Mouse (Mus musculus) midbrain, embryonic 16.5 days (tissue): ENCODE results near the gene Dntt. TPM values are rescaled to one million over a fixed set of nuclear protein-coding genes. Genes with fewer than 3 reads are reported as not detected.

ENCODE experiments used
- ATAC-seq: fragments of 200-750 bp; cut with Nextera tagmentation; 2 replicates; pipeline ENCODE4 v1.8.0; 2017; ENCODE audit warnings: moderate TSS enrichment
- H3K27ac ChIP-seq: fragments of 300-500 bp; sonication (generic); 2 replicates; pipeline ENCODE4 v1.5.1; 2014; ENCODE audit warnings: mild to moderate bottlenecking, low read length, mixed read lengths
- H3K27me3 ChIP-seq: fragments of 300-500 bp; sonication (generic); 2 replicates; pipeline ENCODE4 v1.6.1; 2014; ENCODE audit warnings: low read depth, low read length, mixed read lengths; ENCODE audit not compliant: control insufficient read depth, insufficient read depth
- H3K36me3 ChIP-seq: fragments of 300-500 bp; sonication (generic); 2 replicates; pipeline ENCODE4 v1.6.1; 2014; ENCODE audit warnings: mild to moderate bottlenecking, low read length, moderate library complexity, mixed read lengths; ENCODE audit not compliant: control insufficient read depth, insufficient read depth
- H3K4me1 ChIP-seq: fragments of 300-500 bp; sonication (generic); 2 replicates; pipeline ENCODE4 v1.6.1; 2014; ENCODE audit warnings: mild to moderate bottlenecking, low read length, mixed read lengths; ENCODE audit not compliant: control insufficient read depth, insufficient read depth
- H3K4me2 ChIP-seq: fragments of 300-500 bp; sonication (generic); 2 replicates; pipeline ENCODE4 v1.6.1; 2014; ENCODE audit warnings: mild to moderate bottlenecking, low read length, mixed read lengths
- H3K4me3 ChIP-seq: fragments of 300-500 bp; sonication (generic); 2 replicates; pipeline ENCODE4 v1.5.1; 2014; ENCODE audit warnings: low read depth, mild to moderate bottlenecking, low read length, moderate library complexity, mixed read lengths
- H3K9ac ChIP-seq: fragments of 300-500 bp; sonication (generic); 2 replicates; pipeline ENCODE4 v1.6.1; 2014; ENCODE audit warnings: low read depth, low read length, mixed read lengths
- H3K9me3 ChIP-seq: fragments of 300-500 bp; sonication (generic); replicated peaks from 2 replicates; pipeline ENCODE4 v1.6.1; 2014; ENCODE audit warnings: mild to moderate bottlenecking, low read length, mixed read lengths; ENCODE audit not compliant: control insufficient read depth, poor library complexity, severe bottlenecking
- WGBS: fragments of 180-500 bp; shearing (Covaris S2); extraction: QIAGEN DNeasy Blood & Tissue Kit; methylation state at CpG from one replicate; pipeline ENCODE4 v1.1.7; 2014; 5-methylcytosine and 5-hydroxymethylcytosine counted together
- polyA plus RNA-seq: library from polyadenylated mRNA; unstranded; fragments of >200 nt; fragmentation: Nextera tagmentation; extraction: Ambion mirVana; gene quantifications from 2 replicates; pipeline ENCODE4 v1.2.1, GENCODE M21; 2015

Gene Dntt
- polyA plus RNA-seq, 1 experiment from 2014 or later: 0.21 TPM

- Histone ChIP-seq H3K27ac (no peak overlapping the region), H3K9ac (no peak overlapping the region), H3K4me2 (no peak overlapping the region), H3K9me3 (no peaks in the 10 kb centered on the region), H3K4me1 (no peaks in the 10 kb centered on the region), H3K4me3 (no peak overlapping the region), H3K36me3 (no peaks in the 10 kb centered on the region), H3K27me3 (no peaks in the 10 kb centered on the region)
- 14% methylated on average over 4 of the region's 4 CpGs for WGBS
- ATAC-seq: no peak
Observed at GRCm38 (mm10) chr19:41006621-41007020, 22.5 kb upstream of the Dntt start.

DNA sequence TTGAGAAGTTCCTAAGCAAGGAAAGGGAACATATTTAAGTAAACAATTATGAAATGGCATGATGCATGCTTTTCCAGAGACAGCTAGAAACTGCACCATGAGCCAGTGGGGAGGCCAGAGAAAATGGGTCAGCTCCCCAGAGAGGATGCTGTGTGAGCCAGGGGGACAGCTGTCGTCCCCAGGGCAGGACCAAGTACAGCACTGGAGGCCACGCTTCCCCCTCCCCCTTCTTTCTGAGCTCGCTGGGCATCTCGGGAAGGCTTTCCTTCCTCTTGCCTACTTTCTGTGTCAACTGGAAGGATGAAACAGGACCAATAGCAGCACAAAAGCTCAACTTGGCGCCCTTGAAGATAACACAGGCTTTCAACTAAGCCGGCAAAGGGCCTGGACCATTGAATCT, 21.7 kb upstream of the Dntt start:
- ATAC-seq: no peak
- WGBS: 27% methylated on average over 5 of the region's 6 CpGs
- Histone ChIP-seq H3K27me3 (no peaks in the 10 kb centered on the region), H3K27ac (no peak overlapping the region), H3K4me2 (no peak overlapping the region), H3K4me1 (no peaks in the 10 kb centered on the region), H3K9me3 (no peaks in the 10 kb centered on the region), H3K36me3 (no peaks in the 10 kb centered on the region), H3K9ac (no peak overlapping the region), H3K4me3 (no peak overlapping the region)

- ATAC-seq: no peak
- WGBS: 81% methylated on average over 4 of the region's 4 CpGs
- no peak overlapping the region for H3K4me3 ChIP-seq
- no peak overlapping the region for H3K4me2 ChIP-seq
- H3K27me3 ChIP-seq: 0 out of 2 replicates have a peak, but pooled peaks cover 3% of the 10 kb centered on the region
- no peaks in the 10 kb centered on the region for H3K9me3 ChIP-seq
- no peak overlapping the region for H3K27ac ChIP-seq
- no peak overlapping the region for H3K9ac ChIP-seq
- no peaks in the 10 kb centered on the region for H3K4me1 ChIP-seq
- H3K36me3 ChIP-seq: no peaks in the 10 kb centered on the region
Observed at GRCm38 (mm10) chr19:41007733-41008132, 21.3 kb upstream of the Dntt start.

DNA sequence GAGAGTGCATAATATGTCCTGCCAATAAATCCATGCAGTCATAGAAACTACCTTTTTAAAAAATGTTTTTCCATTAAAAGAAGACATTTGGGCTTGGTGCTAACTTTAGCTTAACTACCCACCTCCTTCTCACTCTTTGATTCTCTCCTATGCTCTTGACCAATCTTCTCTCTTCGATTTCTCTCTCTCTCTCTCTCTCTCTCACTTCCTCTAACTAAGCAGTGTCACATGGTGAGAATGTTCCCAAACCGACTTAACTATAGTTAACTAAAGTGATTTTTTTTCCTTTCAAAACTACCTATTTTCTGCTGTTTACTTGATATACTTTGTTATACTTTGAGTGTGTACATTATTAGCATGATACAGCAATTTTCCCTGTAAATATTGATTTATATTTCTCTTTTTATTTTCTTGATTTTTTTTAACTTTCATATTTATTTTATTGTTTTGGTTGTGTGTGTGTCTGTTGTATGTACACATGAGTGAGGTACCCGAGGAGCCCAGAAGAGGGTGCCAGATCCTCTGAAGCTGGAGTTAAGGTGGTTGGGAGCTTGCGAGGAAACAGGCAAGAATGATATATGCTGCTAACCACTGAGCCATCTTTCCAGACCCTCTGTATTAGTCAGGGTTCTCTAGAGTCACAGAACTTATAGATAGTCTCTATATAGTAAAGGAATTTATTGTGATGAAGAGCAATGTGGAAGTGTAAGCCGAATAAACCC, 20.2 kb upstream of the Dntt start:
- no peak for ATAC-seq
- H3K9me3 ChIP-seq: no peaks in the 10 kb centered on the region
- H3K4me1 ChIP-seq: no peaks in the 10 kb centered on the region

DNA sequence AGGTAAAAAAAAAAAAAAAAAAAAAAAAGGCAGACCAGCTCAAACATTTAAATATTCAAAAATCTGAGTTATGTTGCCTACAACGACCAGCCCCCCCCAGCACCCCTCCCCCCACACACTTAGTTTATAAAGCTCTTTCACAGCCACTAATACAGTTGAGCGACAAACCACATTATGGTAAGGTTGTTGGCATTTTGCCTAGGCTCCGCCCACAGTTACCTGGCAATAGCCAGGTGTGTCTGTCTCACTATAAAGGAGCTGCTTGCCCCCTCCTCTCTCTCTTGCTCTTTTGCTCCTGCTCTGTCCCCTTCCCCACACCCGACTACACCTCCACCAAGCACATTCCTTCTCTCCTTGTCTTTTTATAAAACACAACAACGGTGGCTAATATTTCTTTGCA, 17.4 kb upstream of the Dntt start:
- no peaks in the 10 kb centered on the region for H3K9me3 ChIP-seq
- H3K9ac ChIP-seq: no peak overlapping the region
- WGBS: 46% methylated on average over 5 of the region's 5 CpGs
- peaks cover 3% of the 10 kb centered on the region; the same call in 1 of the 2 replicates for H3K27me3 ChIP-seq
- H3K4me2 ChIP-seq: no peak overlapping the region
- H3K4me1 ChIP-seq: peaks cover 3% of the 10 kb centered on the region; the same call in 1 of the 2 replicates
- ATAC-seq: no peak
- H3K36me3 ChIP-seq: no peaks in the 10 kb centered on the region
- no peak overlapping the region for H3K4me3 ChIP-seq
- no peak overlapping the region for H3K27ac ChIP-seq

More for the DNA sequence above, 20.2 kb upstream of the Dntt start:
- 94% methylated on average over 5 of the region's 5 CpGs for WGBS
- Histone ChIP-seq H3K4me3 (no peak overlapping the region), H3K36me3 (no peaks in the 10 kb centered on the region), H3K27ac (no peak overlapping the region), H3K27me3 (0 out of 2 replicates have a peak, but pooled peaks cover 3% of the 10 kb centered on the region), H3K9ac (no peak overlapping the region), H3K4me2 (no peak overlapping the region)

DNA sequence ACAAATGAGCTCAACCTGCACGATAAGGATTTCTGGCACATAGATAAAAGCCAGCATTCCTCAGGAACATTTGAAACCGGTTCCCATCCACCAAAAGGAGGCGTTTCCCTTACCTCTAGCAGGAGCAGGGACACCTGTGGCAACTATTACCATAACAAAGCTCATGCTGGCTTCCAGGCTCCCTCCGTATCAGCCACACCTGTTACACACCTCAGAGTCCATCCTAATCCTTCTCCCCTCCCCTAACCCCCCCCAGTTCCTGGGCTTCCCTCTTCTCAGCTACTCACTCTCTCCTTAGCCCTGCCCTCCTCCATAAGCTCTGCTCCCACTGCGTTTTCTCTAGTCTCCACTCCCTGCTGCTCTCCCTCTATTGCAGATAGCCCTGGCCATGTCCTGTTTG, 15.5 kb upstream of the Dntt start:
- H3K4me3 ChIP-seq: no peak overlapping the region
- H3K4me1 ChIP-seq: peaks cover 3% of the 10 kb centered on the region; the same call in 1 of the 2 replicates
- no peak overlapping the region for H3K27ac ChIP-seq
- H3K4me2 ChIP-seq: 0 out of 2 replicates have a peak overlapping the region, but pooled peaks have one; percentile 12
- no peak overlapping the region for H3K9ac ChIP-seq
- WGBS: 3% methylated on average over 5 of the region's 5 CpGs
- no peaks in the 10 kb centered on the region for H3K36me3 ChIP-seq
- H3K9me3 ChIP-seq: no peaks in the 10 kb centered on the region
- ATAC-seq: no peak; the same call in 1 of the 2 replicates
- peaks cover 3% of the 10 kb centered on the region; the same call in 1 of the 2 replicates for H3K27me3 ChIP-seq

DNA sequence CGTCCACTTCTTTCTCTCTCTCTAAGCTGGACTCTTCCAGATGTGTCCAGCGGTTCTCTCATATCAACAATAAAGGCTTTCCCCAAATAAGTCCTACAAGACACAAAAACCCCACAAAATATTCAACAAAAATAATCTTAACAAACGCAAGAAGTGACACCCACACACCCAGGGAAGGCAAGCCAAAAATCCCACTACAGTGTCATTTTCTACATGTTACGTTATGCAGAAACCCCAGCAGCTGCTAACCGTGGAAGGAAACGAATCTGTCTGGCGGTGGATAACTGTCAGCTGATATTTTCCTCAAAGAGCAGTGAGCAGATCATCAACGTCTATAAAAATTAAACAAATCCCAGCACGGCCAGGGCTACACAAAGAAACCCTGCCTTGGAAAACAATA, 15.1 kb upstream of the Dntt start:
- Histone ChIP-seq H3K36me3 (no peaks in the 10 kb centered on the region), H3K4me1 (peaks cover 3% of the 10 kb centered on the region; the same call in 1 of the 2 replicates), H3K4me2 (0 out of 2 replicates have a peak overlapping the region, but pooled peaks have one; percentile 12), H3K27me3 (peaks cover 3% of the 10 kb centered on the region; the same call in 1 of the 2 replicates), H3K4me3 (no peak overlapping the region), H3K9ac (no peak overlapping the region), H3K27ac (no peak overlapping the region), H3K9me3 (no peaks in the 10 kb centered on the region)
- whole genome bisulfite sequencing: 26% methylated on average over 9 of the region's 9 CpGs
- no peak for ATAC-seq

DNA sequence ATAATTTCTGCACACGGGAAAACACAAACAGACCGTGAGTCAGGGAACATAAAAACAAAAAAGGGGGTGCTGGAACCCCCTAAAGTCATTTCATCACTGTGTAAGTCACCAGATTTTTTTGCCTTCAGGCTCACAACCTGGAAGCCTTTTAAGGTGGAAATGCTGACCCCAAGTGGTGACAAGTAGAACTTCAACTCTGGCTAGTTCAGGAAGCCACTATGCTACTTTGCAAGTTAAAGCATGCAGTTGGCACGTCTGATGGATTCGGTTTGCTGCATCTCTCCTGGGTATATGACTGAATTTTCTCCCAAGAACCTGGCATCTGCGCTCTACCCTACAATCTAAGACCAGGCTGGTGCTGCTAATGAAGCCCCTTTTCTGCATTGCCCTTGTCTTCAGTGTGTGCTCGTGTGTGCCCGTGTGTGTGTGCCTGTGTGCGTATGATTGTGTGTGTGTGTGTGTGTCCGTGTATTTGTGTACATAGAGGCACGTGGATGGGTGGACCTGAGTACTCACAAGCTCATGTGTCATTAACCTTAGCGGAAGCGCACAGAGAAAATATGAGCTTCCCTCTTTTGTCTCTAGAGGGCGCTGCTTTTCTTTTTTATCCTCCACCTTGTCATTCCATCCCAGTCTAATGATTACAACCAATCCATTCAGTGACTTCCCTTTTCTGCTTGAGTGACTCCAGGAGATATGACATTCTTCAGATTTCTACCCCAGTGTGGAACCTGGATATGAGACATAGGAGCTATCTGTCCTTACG, 12.9 kb upstream of the Dntt start:
- Histone ChIP-seq H3K36me3 (no peaks in the 10 kb centered on the region), H3K27ac (no peak overlapping the region), H3K4me1 (peaks cover 3% of the 10 kb centered on the region; the same call in 1 of the 2 replicates), H3K4me2 (peak overlapping the region; percentile 57), H3K9ac (peak overlapping the region; percentile 38; the same call in 1 of the 2 replicates), H3K9me3 (no peaks in the 10 kb centered on the region), H3K27me3 (peaks cover 3% of the 10 kb centered on the region; the same call in 1 of the 2 replicates), H3K4me3 (peak overlapping the region; percentile 19; the same call in 1 of the 2 replicates)
- ATAC-seq: peak; percentile 71
- WGBS: 16% methylated on average over 14 of the region's 14 CpGs
